Mouse (Mus musculus) CD4-positive, CD25-positive, alpha-beta regulatory T cell, adult 2 months (primary cell): ENCODE measurements around the gene Il11ra1.
"Not testable (repeated sequence)": the region's sequence is repeated elsewhere in the genome, so short reads cannot be mapped to it uniquely, and the experiment has no call there.

Source experiments
- DNase-seq: peaks from one replicate; pipeline ENCODE4 v3.0.0-alpha.2; 2012; ENCODE audit warnings: low read depth, low spot score

Gene Il11ra1

DNA sequence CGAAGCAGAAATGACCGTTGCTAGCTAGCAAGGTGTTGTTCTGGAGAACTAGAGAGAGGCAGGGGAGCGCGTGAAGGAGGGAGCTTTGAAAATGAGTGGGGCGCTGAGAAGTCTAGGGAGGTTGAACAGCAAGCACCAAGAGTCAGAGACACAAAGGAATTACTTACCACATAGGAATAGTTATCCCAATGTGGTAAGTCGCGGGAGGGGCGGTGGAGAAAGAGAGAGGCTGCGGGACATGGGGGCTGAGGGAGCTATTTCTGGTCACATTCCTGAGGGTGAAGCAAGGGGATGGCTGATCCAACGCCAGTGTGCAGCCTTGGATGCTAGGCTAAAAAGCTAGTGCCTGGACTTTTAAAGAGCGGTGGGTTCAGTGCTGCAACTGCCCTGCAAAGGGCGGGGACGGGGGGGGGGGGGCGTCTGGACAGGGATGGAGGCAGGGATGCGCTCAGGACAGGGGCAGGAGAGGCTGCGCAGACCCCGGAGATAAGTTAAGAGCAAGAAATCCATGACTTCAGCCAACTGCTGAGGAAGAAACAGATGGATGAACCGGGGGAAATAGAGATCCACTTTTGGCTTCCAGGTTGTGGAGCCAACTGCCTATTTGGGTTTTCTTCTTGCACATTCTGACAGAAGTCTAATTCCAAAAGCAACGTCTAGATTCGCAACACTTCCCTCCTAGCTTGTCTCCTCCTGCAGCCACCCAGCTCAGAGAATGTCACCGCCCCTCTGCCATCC lies 82.1 kb downstream of the Il11ra1 start:
- DNase-seq = not testable (repeated sequence)

DNA sequence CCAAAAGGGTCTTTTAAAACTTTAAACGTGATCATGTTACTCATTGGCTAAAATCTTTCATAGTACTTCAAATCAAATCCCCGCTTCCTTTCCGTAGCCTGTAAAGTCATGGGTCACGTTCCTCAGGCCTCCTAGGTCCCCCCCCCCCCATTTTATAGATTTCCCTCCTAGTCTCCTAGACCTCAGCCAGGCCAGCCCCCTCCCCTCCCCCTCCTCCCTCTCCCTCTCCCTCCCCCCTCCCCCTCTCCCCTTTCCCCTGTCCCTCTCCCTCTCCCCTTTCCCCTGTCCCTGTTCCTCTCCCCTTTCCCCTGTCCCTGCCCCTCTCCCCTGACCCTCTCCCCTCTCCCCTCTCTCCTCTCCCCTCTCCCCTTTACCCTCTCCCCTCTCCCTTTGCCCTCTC lies 82.9 kb downstream of the Il11ra1 start:
- not testable (repeated sequence) for DNase-seq

DNA sequence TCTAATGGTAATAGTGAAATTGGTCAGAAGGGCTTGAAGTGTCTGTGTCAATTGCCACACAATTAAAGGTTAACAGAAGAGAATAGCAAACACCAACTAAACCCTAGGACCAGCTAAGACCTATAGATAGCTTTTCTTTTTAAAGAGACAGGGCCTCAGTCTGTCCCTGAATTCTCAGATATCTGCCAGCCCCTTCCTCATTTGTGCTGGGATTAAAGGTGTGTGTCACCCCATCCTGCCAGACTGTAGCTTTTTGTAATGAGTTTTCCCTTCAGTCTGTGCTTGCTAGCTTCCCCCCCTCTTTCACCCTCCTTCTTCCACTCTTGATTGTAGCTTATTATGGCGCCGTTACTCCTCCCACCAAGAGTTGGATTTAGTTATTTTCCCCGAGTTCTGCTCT lies 83.4 kb downstream of the Il11ra1 start:
- not testable (repeated sequence) for DNase-seq
